In genomic region chr19:46999753-47000152, GRCm38 (mm10) we compare ENCODE assay signal across 29 mouse cellular contexts. TPM values are rescaled to one million over a fixed set of nuclear protein-coding genes. Genes with fewer than 3 reads are reported as not detected.
A peak's percentile ranks its signal among the peaks of the same experiment; 100 is the strongest.
DNase-seq lines count a peak whose midpoint lies in the region; ATAC-seq and TF ChIP-seq lines count a peak whose summit lies in the region.
"Had no signal": no experiment of that assay in that cellular context is flagged by ENCODE, and none has a peak within 500 bp of the region (broad histone marks: within the 10 kb centered on the region; RNA-seq: fewer than 3 reads in every experiment).

No protein-coding gene starts in this region.

- H3K9me3 ChIP-seq in liver, embryonic 14.5 days (ENCODE audit: control insufficient read depth, low read length): no peaks in the 10 kb centered on the region
- no peaks in the 10 kb centered on the region for H3K9me3 ChIP-seq in neural tube, embryonic 15.5 days (replicated peaks)
- H3K9me3 ChIP-seq: hindbrain, embryonic 10.5 days; hindbrain, embryonic 15.5 days; midbrain, embryonic 13.5 days; stomach, embryonic 15.5 days had no signal

- no peak for TF ChIP-seq CTCF in liver, embryonic 14.5 days (IDR thresholded peaks at IDR 0.05; ENCODE audit: low read depth)

- ATAC-seq in erythroid progenitor cell, adult 5-6 weeks (replicated peaks; ENCODE audit: low FRiP score, poor library complexity, severe bottlenecking): peak; percentile 80
- ATAC-seq in liver, embryonic 14.5 days (ENCODE audit: insufficient read depth): peak; percentile 83
- ATAC-seq in megakaryocyte-erythroid progenitor cell, adult 5-6 weeks (replicated peaks; ENCODE audit: low FRiP score, low TSS enrichment, poor library complexity, severe bottlenecking): peak; percentile 94
- no peak for ATAC-seq in neural tube, embryonic 15.5 days (ENCODE audit: low FRiP score)
- ATAC-seq: CD4-positive, CD25-positive, alpha-beta regulatory T cell, adult 4 months; forebrain, embryonic 14.5 days; inflammation-experienced regulatory T-cells, adult 6 months; midbrain, embryonic 13.5 days had no signal

- H3K27me3 ChIP-seq in liver, embryonic 14.5 days (ENCODE audit: control insufficient read depth, insufficient read depth, low read length): no peaks in the 10 kb centered on the region
- no peaks in the 10 kb centered on the region for H3K27me3 ChIP-seq in neural tube, embryonic 15.5 days (replicated peaks)
- H3K27me3 ChIP-seq: hindbrain, embryonic 15.5 days; midbrain, embryonic 13.5 days; stomach, embryonic 15.5 days had no signal

- no peaks in the 10 kb centered on the region for H3K36me3 ChIP-seq in liver, embryonic 14.5 days (replicated peaks; ENCODE audit: control insufficient read depth, insufficient read depth, low read depth)
- H3K36me3 ChIP-seq in neural tube, embryonic 15.5 days: no peaks in the 10 kb centered on the region
- H3K36me3 ChIP-seq: hindbrain, embryonic 10.5 days; hindbrain, embryonic 15.5 days; midbrain, embryonic 13.5 days; stomach, embryonic 15.5 days had no signal

- H3K9ac ChIP-seq in liver, embryonic 14.5 days (replicated peaks): no peak overlapping the region
- no peak overlapping the region for H3K9ac ChIP-seq in neural tube, embryonic 15.5 days (replicated peaks)
- H3K9ac ChIP-seq: hindbrain, embryonic 15.5 days; midbrain, embryonic 13.5 days; stomach, embryonic 15.5 days had no signal

- peak; percentile 83 for DNase-seq in MEL-GATA-1-ER (ENCODE audit: extremely low read depth, low read depth)
- peak in 2 of 3 experiments; percentile 44 to 51 for DNase-seq in liver, embryonic 14.5 days (ENCODE audit: low read depth in 3 of 3, low spot score in 3 of 3)
- no peak for DNase-seq in testis, postnatal 14 days (ENCODE audit: low spot score)
- no peak for DNase-seq in adrenal gland, adult 8-10 months
- DNase-seq: adrenal gland, postnatal 10 days; cerebellum, adult 11-12 months; cerebellum, postnatal 10 days; gastrocnemius, adult 2 months; heart, adult 2 months; heart, postnatal 14 days; kidney, adult 11 months; kidney, postnatal 14 days; layer of hippocampus, adult 9-11 months; lung, postnatal 10 days; retina, postnatal 1 day; right cerebral cortex, postnatal 14 days; thymus, postnatal 14 days had no signal

- peak; percentile 63 for TF ChIP-seq EP300 in liver, embryonic 14.5 days (IDR thresholded peaks at IDR 0.05; ENCODE audit: low read depth)

- peak overlapping the region; percentile 47 for H3K4me2 ChIP-seq in liver, embryonic 14.5 days (ENCODE audit: low read depth)
- no peak overlapping the region for H3K4me2 ChIP-seq in neural tube, embryonic 15.5 days
- H3K4me2 ChIP-seq: hindbrain, embryonic 15.5 days; midbrain, embryonic 13.5 days; stomach, embryonic 15.5 days had no signal

- WGBS in liver, embryonic 14.5 days (ENCODE audit: insufficient replicate concordance): 21% methylated on average over 6 of the region's 6 CpGs
- 89% methylated on average over 6 of the region's 6 CpGs for WGBS in neural tube, embryonic 15.5 days

- no peak overlapping the region for H3K4me3 ChIP-seq in liver, embryonic 14.5 days (ENCODE audit: insufficient read depth in 1 of 2, low read depth in 2 of 2, low read length in 2 of 2)
- no peak overlapping the region for H3K4me3 ChIP-seq in neural tube, embryonic 15.5 days (replicated peaks)
- H3K4me3 ChIP-seq: gastrocnemius, adult 2 months; heart, adult 2 months; hindbrain, embryonic 10.5 days; hindbrain, embryonic 15.5 days; midbrain, embryonic 13.5 days; stomach, embryonic 15.5 days had no signal

- peaks cover 3 to 10% of the 10 kb centered on the region in 2 experiments; a peak in 3 of 4 replicates for H3K4me1 ChIP-seq in liver, embryonic 14.5 days (replicated peaks; ENCODE audit: control insufficient read depth in 2 of 2, insufficient read depth in 2 of 2, low read length in 1 of 2)
- no peaks in the 10 kb centered on the region for H3K4me1 ChIP-seq in neural tube, embryonic 15.5 days
- H3K4me1 ChIP-seq: hindbrain, embryonic 10.5 days; hindbrain, embryonic 15.5 days; midbrain, embryonic 13.5 days; stomach, embryonic 15.5 days had no signal

- H3K27ac ChIP-seq in liver, embryonic 14.5 days: peak overlapping the region; percentile 10
- no peak overlapping the region for H3K27ac ChIP-seq in neural tube, embryonic 15.5 days (replicated peaks)
- H3K27ac ChIP-seq: gastrocnemius, adult 2 months; heart, adult 2 months; hindbrain, embryonic 10.5 days; hindbrain, embryonic 15.5 days; midbrain, embryonic 13.5 days; stomach, embryonic 15.5 days had no signal

RNA-seq across cellular contexts. Expression of gene Ina, which starts 14.7 kb away (rescaled TPM):
- not detected in 2 replicates for total RNA-seq in erythroid progenitor cell, adult 5-6 weeks (2015; ENCODE audit: low replicate concordance)
- total RNA-seq in erythroid progenitor cell, adult 5-6 weeks (2017; ENCODE audit: low replicate concordance): not detected in 2 replicates
- polyA plus RNA-seq in liver, embryonic 14.5 days (2012; rRNA removed): 0.02 and 0.36 TPM in 2 replicates
- 0.09 TPM in 1 of 2 replicates, not detected in the other for polyA plus RNA-seq in liver, embryonic 14.5 days (2014; fragmentation: Nextera tagmentation; extraction: Ambion mirVana)
- 1.1 TPM in 1 of 2 replicates, not detected in the other for total RNA-seq in megakaryocyte-erythroid progenitor cell, adult 5-6 weeks (2014; fragmentation: Nextera tagmentation)
- 0.09 and 0.27 TPM in 2 replicates for total RNA-seq in megakaryocyte-erythroid progenitor cell, adult 5-6 weeks (2017)
- polyA plus RNA-seq in neural tube, embryonic 15.5 days (2015; fragmentation: Nextera tagmentation; extraction: Ambion mirVana): 385 and 491 TPM in 2 replicates
- 1 to 10 TPM; 6.1 to 9.9 (median 7.6) TPM for total RNA-seq in adrenal gland, adult 8-10 months (2022)
- total RNA-seq: gastrocnemius, adult 2 months; heart, postnatal 14 days; liver, adult 2 months; monocyte, adult 5-6 weeks had no signal
- polyA plus RNA-seq: CD4-positive, CD25-positive, alpha-beta regulatory T cell, adult 4 months; inflammation-experienced regulatory T-cells, adult 6 months; liver, adult 2 months had no signal

RNA-seq across cellular contexts. Expression of gene Nt5c2, which starts 15.2 kb away (rescaled TPM):
- 26.4 and 41.4 TPM in 2 replicates for total RNA-seq in erythroid progenitor cell, adult 5-6 weeks (2015; ENCODE audit: low replicate concordance)
- 34.8 and 47.9 TPM in 2 replicates for total RNA-seq in erythroid progenitor cell, adult 5-6 weeks (2017; ENCODE audit: low replicate concordance)
- polyA plus RNA-seq in liver, embryonic 14.5 days (2012; rRNA removed): 10.7 and 14.9 TPM in 2 replicates
- 45.0 and 52.3 TPM in 2 replicates for polyA plus RNA-seq in liver, embryonic 14.5 days (2014; fragmentation: Nextera tagmentation; extraction: Ambion mirVana)
- 87.1 and 88.5 TPM in 2 replicates for total RNA-seq in megakaryocyte-erythroid progenitor cell, adult 5-6 weeks (2014; fragmentation: Nextera tagmentation)
- 142 and 145 TPM in 2 replicates for total RNA-seq in megakaryocyte-erythroid progenitor cell, adult 5-6 weeks (2017)
- 72.1 and 78.5 TPM in 2 replicates for polyA plus RNA-seq in neural tube, embryonic 15.5 days (2015; fragmentation: Nextera tagmentation; extraction: Ambion mirVana)
- total RNA-seq in adrenal gland, adult 8-10 months (2022): 10 to 100 TPM; 44.2 to 83.0 (median 65.5) TPM

RNA-seq across cellular contexts. Expression of gene Pcgf6, which starts 51.0 kb away (rescaled TPM):
- total RNA-seq in erythroid progenitor cell, adult 5-6 weeks (2015; ENCODE audit: low replicate concordance): 6.7 and 8.6 TPM in 2 replicates
- 0.61 and 1.4 TPM in 2 replicates for total RNA-seq in erythroid progenitor cell, adult 5-6 weeks (2017; ENCODE audit: low replicate concordance)
- polyA plus RNA-seq in liver, embryonic 14.5 days (2012; rRNA removed): 6.2 and 10.4 TPM in 2 replicates
- polyA plus RNA-seq in liver, embryonic 14.5 days (2014; fragmentation: Nextera tagmentation; extraction: Ambion mirVana): 7.5 and 9.8 TPM in 2 replicates
- 33.8 and 37.5 TPM in 2 replicates for total RNA-seq in megakaryocyte-erythroid progenitor cell, adult 5-6 weeks (2014; fragmentation: Nextera tagmentation)
- total RNA-seq in megakaryocyte-erythroid progenitor cell, adult 5-6 weeks (2017): 18.6 and 19.8 TPM in 2 replicates
- polyA plus RNA-seq in neural tube, embryonic 15.5 days (2015; fragmentation: Nextera tagmentation; extraction: Ambion mirVana): 31.0 and 34.5 TPM in 2 replicates
- total RNA-seq in adrenal gland, adult 8-10 months (2022): 10 to 100 TPM; 11.7 to 19.9 (median 15.6) TPM

Comparison
In these comparisons a context has a peak if more than half of its experiments do, and no peak if none do; other contexts are left out.
1. DNase-seq: peak in MEL-GATA-1-ER (single experiment) and liver, embryonic 14.5 days (2 of 3); none in testis, postnatal 14 days (single experiment) and adrenal gland, adult 8-10 months (single experiment).